Mouse (Mus musculus) right cerebral cortex, postnatal 10 days (tissue): ENCODE data around the gene Mitf.

Source experiments
- DNase-seq, 2 experiments: peaks; one replicate each; pipeline ENCODE4 v3.0.0; 2021; ENCODE audit warnings: low spot score in 2 of 2

Gene Mitf

GRCm38 (mm10) chr6:97806781-97807743 is at the start of gene Mitf:
TSS of gene Mitf (plus strand) at chr6:97807052.
- peak; percentile 94 to 95 for DNase-seq

- no peak for DNase-seq
Measured at GRCm38 (mm10) chr6:97757361-97757760, 49.5 kb upstream of the Mitf start.

- DNase-seq: no peak
Measured at GRCm38 (mm10) chr6:97758884-97759283, 48.0 kb upstream of the Mitf start.

- DNase-seq: peak in 1 of 2 experiments; percentile 69
Measured at GRCm38 (mm10) chr6:97759301-97759700, 47.6 kb upstream of the Mitf start.

GRCm38 (mm10) chr6:97761326-97761725 is 45.5 kb upstream of the Mitf start:
- peak; percentile 55 to 62 for DNase-seq

- no peak for DNase-seq
Measured at GRCm38 (mm10) chr6:97763970-97764369, 42.9 kb upstream of the Mitf start.

GRCm38 (mm10) chr6:97767836-97768235 is 39.0 kb upstream of the Mitf start:
- no peak for DNase-seq

GRCm38 (mm10) chr6:97769549-97769948 is 37.3 kb upstream of the Mitf start:
- no peak for DNase-seq

- DNase-seq: no peak
Measured at GRCm38 (mm10) chr6:97781316-97781715, 25.5 kb upstream of the Mitf start.

GRCm38 (mm10) chr6:97782291-97782690 is 24.6 kb upstream of the Mitf start:
- no peak for DNase-seq

GRCm38 (mm10) chr6:97786871-97787270 is 20.0 kb upstream of the Mitf start:
- no peak for DNase-seq

GRCm38 (mm10) chr6:97788361-97788974 is 18.4 kb upstream of the Mitf start:
- DNase-seq: no peak

- DNase-seq: no peak
Measured at GRCm38 (mm10) chr6:97789700-97790099, 17.2 kb upstream of the Mitf start.

GRCm38 (mm10) chr6:97792104-97792503 is 14.7 kb upstream of the Mitf start:
- no peak for DNase-seq

- no peak for DNase-seq
Measured at GRCm38 (mm10) chr6:97795175-97795574, 11.7 kb upstream of the Mitf start.

GRCm38 (mm10) chr6:97800615-97801014 is 6.2 kb upstream of the Mitf start:
- DNase-seq: no peak

GRCm38 (mm10) chr6:97806051-97806450 is 801 bp upstream of the Mitf start:
- DNase-seq: no peak

GRCm38 (mm10) chr6:97814191-97814590 is 7.3 kb downstream of the Mitf start:
- DNase-seq: no peak

GRCm38 (mm10) chr6:97815723-97816122 is 8.9 kb downstream of the Mitf start:
- no peak for DNase-seq

- DNase-seq: no peak
Measured at GRCm38 (mm10) chr6:97816806-97817205, 10.0 kb downstream of the Mitf start.

GRCm38 (mm10) chr6:97818128-97818527 is 11.3 kb downstream of the Mitf start:
- no peak for DNase-seq

- no peak for DNase-seq
Measured at GRCm38 (mm10) chr6:97818948-97819347, 12.1 kb downstream of the Mitf start.

- no peak for DNase-seq
Measured at GRCm38 (mm10) chr6:97820505-97820904, 13.7 kb downstream of the Mitf start.
